Mouse (Mus musculus) MEL (cell line): Measurements from ENCODE around the gene Pou4f2. TPM values are rescaled to one million over a fixed set of nuclear protein-coding genes. Genes with fewer than 3 reads are reported as not detected.

Experiments used
- DNase-seq: peaks from one replicate; pipeline ENCODE4 v3.0.0; 2011; ENCODE audit warnings: low read depth, low spot score
- H3K27ac ChIP-seq: 2 replicates; pipeline ENCODE4 v1.5.1; 2012; ENCODE audit warnings: low read depth, mild to moderate bottlenecking, control low read depth, low read length, moderate library complexity; ENCODE audit not compliant: control insufficient read depth
- H3K27me3 ChIP-seq, 2 experiments: fragments of 150-350 bp in 1 of 2; sonication (generic) in 1 of 2; 2 replicates each; pipeline ENCODE4 v1.6.1; 2012; ENCODE audit warnings: low read length in 2 of 2, mild to moderate bottlenecking in 2 of 2, improper control_type of control experiment in 1 of 2, moderate library complexity in 1 of 2; ENCODE audit not compliant: insufficient read depth in 2 of 2, control insufficient read depth in 1 of 2
- H3K36me3 ChIP-seq, 2 experiments: 2 replicates each; pipeline ENCODE4 v1.6.1; 2012 to 2014; ENCODE audit warnings: low read length in 2 of 2, improper control_type of control experiment in 1 of 2, inconsistent platforms in 1 of 2, mild to moderate bottlenecking in 1 of 2; ENCODE audit not compliant: insufficient read depth in 2 of 2, control insufficient read depth in 1 of 2
- H3K4me1 ChIP-seq, 2 experiments: fragments of 150-350 bp in 1 of 2; sonication (generic) in 1 of 2; 2 replicates each; pipeline ENCODE4 v1.6.1; 2012; ENCODE audit warnings: low read length in 2 of 2, improper control_type of control experiment in 1 of 2, mild to moderate bottlenecking in 1 of 2; ENCODE audit not compliant: insufficient read depth in 2 of 2, control insufficient read depth in 1 of 2
- H3K4me3 ChIP-seq, 2 experiments: fragments of 150-350 bp in 1 of 2; sonication (generic) in 1 of 2; 2 replicates each; pipeline ENCODE4 v1.5.1; 2012; ENCODE audit warnings: low read depth in 2 of 2, low read length in 2 of 2, mild to moderate bottlenecking in 2 of 2, moderate library complexity in 2 of 2, control low read depth in 1 of 2, improper control_type of control experiment in 1 of 2; ENCODE audit not compliant: control insufficient read depth in 1 of 2, insufficient read depth in 1 of 2
- H3K79me2 ChIP-seq: 2 replicates; pipeline ENCODE4 v1.6.1; 2012; ENCODE audit warnings: mild to moderate bottlenecking, low read length, moderate library complexity; ENCODE audit not compliant: control insufficient read depth, poor library complexity, insufficient read depth
- H3K9ac ChIP-seq: 2 replicates; pipeline ENCODE4 v1.6.1; 2012; ENCODE audit warnings: low read depth, mild to moderate bottlenecking, control low read depth, low read length, moderate library complexity; ENCODE audit not compliant: control insufficient read depth, poor library complexity, severe bottlenecking
- H3K9me3 ChIP-seq: fragments of 150-350 bp; sonication (generic); replicated peaks from 2 replicates; pipeline ENCODE4 v1.6.1; 2012; ENCODE audit warnings: mild to moderate bottlenecking, low read length, improper control_type of control experiment, moderate library complexity; ENCODE audit not compliant: insufficient read depth
- CHD2 ChIP-seq: IDR thresholded peaks from 2 replicates; pipeline ENCODE4 v1.6.1; 2011; ENCODE audit warnings: low read length, improper control_type of control experiment
- ELF1 ChIP-seq: IDR thresholded peaks from 2 replicates; pipeline ENCODE4 v1.6.1; 2014; ENCODE audit warnings: low read depth, mild to moderate bottlenecking, inconsistent platforms, low read length, improper control_type of control experiment, moderate library complexity
- EP300 ChIP-seq, 2 experiments: IDR thresholded peaks; 2 replicates each; pipeline ENCODE4 v1.6.1; 2011; ENCODE audit warnings: improper control_type of control experiment in 2 of 2, low read length in 2 of 2, low read depth in 1 of 2, mild to moderate bottlenecking in 1 of 2
- GABPA ChIP-seq: IDR thresholded peaks from 2 replicates; pipeline ENCODE4 v1.6.1; 2012; ENCODE audit warnings: low read depth, mild to moderate bottlenecking, inconsistent platforms, low read length, improper control_type of control experiment, moderate library complexity
- GATA1 ChIP-seq: IDR thresholded peaks from 2 replicates; pipeline ENCODE4 v1.6.1; 2011; ENCODE audit warnings: low read depth, low read length, improper control_type of control experiment
- HCFC1 ChIP-seq: IDR thresholded peaks from 2 replicates; pipeline ENCODE4 v1.6.1; 2012; ENCODE audit warnings: low read depth, mild to moderate bottlenecking, inconsistent platforms, low read length, improper control_type of control experiment, moderate library complexity
- JUND ChIP-seq: IDR thresholded peaks from 2 replicates; pipeline ENCODE4 v1.6.1; 2011; ENCODE audit warnings: low read depth, mild to moderate bottlenecking, improper control_type of control experiment, low read length
- KAT2A ChIP-seq: conservative IDR thresholded peaks from 2 replicates; pipeline ENCODE4 v1.6.1; 2012; ENCODE audit warnings: low read depth, low read length, improper control_type of control experiment, inconsistent platforms
- MAX ChIP-seq: IDR thresholded peaks from 2 replicates; pipeline ENCODE4 v1.6.1; 2011; ENCODE audit warnings: low read length, improper control_type of control experiment
- MAZ ChIP-seq: IDR thresholded peaks from 2 replicates; pipeline ENCODE4 v1.6.1; 2012; ENCODE audit warnings: low read depth, mild to moderate bottlenecking, inconsistent platforms, low read length, improper control_type of control experiment
- NRF1 ChIP-seq: IDR thresholded peaks from 2 replicates; pipeline ENCODE4 v1.6.1; 2014; ENCODE audit warnings: low read depth, mild to moderate bottlenecking, inconsistent platforms, low read length, improper control_type of control experiment, moderate library complexity; ENCODE audit not compliant: poor library complexity, insufficient read depth, severe bottlenecking
- POLR2AphosphoS2 ChIP-seq: IDR thresholded peaks from 2 replicates; pipeline ENCODE4 v1.6.1; 2011; ENCODE audit warnings: low read length, improper control_type of control experiment
- RCOR1 ChIP-seq: IDR thresholded peaks from 2 replicates; pipeline ENCODE4 v1.6.1; 2012; ENCODE audit warnings: low read depth, mild to moderate bottlenecking, inconsistent platforms, low read length, improper control_type of control experiment
- SMC3 ChIP-seq: IDR thresholded peaks from 2 replicates; pipeline ENCODE4 v1.6.1; 2011; ENCODE audit warnings: low read depth, low read length, improper control_type of control experiment
- TCF12 ChIP-seq: IDR thresholded peaks from 2 replicates; pipeline ENCODE4 v1.6.1; 2014; ENCODE audit warnings: low read depth, mild to moderate bottlenecking, inconsistent platforms, low read length, improper control_type of control experiment, moderate library complexity
- USF2 ChIP-seq, 2 experiments: IDR thresholded peaks; 2 replicates each; pipeline ENCODE4 v1.6.1; 2011 to 2012; ENCODE audit warnings: improper control_type of control experiment in 2 of 2, low read length in 2 of 2, borderline replicate concordance in 1 of 2, inconsistent platforms in 1 of 2, low read depth in 1 of 2, mild to moderate bottlenecking in 1 of 2; ENCODE audit not compliant: insufficient read depth in 1 of 2
- ZC3H11A ChIP-seq: IDR thresholded peaks from 2 replicates; pipeline ENCODE4 v1.6.1; 2012; ENCODE audit warnings: low read depth, mild to moderate bottlenecking, inconsistent platforms, low read length, improper control_type of control experiment
- ZMIZ1 ChIP-seq: IDR thresholded peaks from 2 replicates; pipeline ENCODE4 v1.6.1; 2012; ENCODE audit warnings: low read depth, mild to moderate bottlenecking, inconsistent platforms, low read length, improper control_type of control experiment, moderate library complexity
- polyA plus RNA-seq, 2 experiments: library from polyadenylated mRNA; stranded (reverse) in 1 of 2; unstranded in 1 of 2; fragments of >175 nt in 1 of 2; fragments of >200 nt in 1 of 2; gene quantifications; 2 replicates each; pipeline versions ENCODE4 v1.2.1 to v1.2.4; 2012; ENCODE audit warnings: low replicate concordance in 2 of 2, low read depth in 1 of 2; ENCODE audit not compliant: insufficient read length in 2 of 2, insufficient read depth in 1 of 2, missing spikeins in 1 of 2
- total RNA-seq: library from RNA; depleted of rRNA; stranded (reverse); fragments of 300-350 nt; gene quantifications from 2 replicates; pipeline ENCODE4 v1.2.3, GENCODE M21; 2012

The Pou4f2 gene
- total and polyA plus RNA-seq, 3 experiments, result not detected

- no peak overlapping the region for H3K9ac ChIP-seq
- no peak for TF ChIP-seq TCF12
- TF ChIP-seq JUND, result no peak
- no peak for TF ChIP-seq GATA1
- no peak for TF ChIP-seq MAZ
- TF ChIP-seq CHD2, result no peak
- TF ChIP-seq KAT2A, result no peak
- no peak for TF ChIP-seq SMC3
- TF ChIP-seq NRF1, result no peak
- no peak for TF ChIP-seq HCFC1
- no peak for TF ChIP-seq RCOR1
- TF ChIP-seq POLR2AphosphoS2, result no peak
- no peak for TF ChIP-seq EP300 (IDR thresholded peaks at IDR 0.05; ENCODE audit: low read depth in 1 of 2, low read length in 2 of 2)
- no peak for TF ChIP-seq ZMIZ1
- no peak for TF ChIP-seq USF2 (IDR thresholded peaks at IDR 0.05; ENCODE audit: borderline replicate concordance in 1 of 2, insufficient read depth in 1 of 2, low read depth in 1 of 2, low read length in 2 of 2)
- no peak for TF ChIP-seq ZC3H11A
- TF ChIP-seq MAX, result no peak
- TF ChIP-seq, all 39 proteins: peak for 0
- Histone ChIP-seq H3K79me2 (no peaks in the 10 kb centered on the region), H3K27me3 (no peaks in the 10 kb centered on the region), H3K4me1 (no peaks in the 10 kb centered on the region), H3K36me3 (no peaks in the 10 kb centered on the region), H3K27ac (no peak overlapping the region), H3K4me3 (no peak overlapping the region), H3K9me3 (no peaks in the 10 kb centered on the region)
- DNase-seq, result peak; percentile 46
Measured at GRCm38 (mm10) chr8:78431356-78431755, 5.1 kb downstream of the Pou4f2 start.

DNA sequence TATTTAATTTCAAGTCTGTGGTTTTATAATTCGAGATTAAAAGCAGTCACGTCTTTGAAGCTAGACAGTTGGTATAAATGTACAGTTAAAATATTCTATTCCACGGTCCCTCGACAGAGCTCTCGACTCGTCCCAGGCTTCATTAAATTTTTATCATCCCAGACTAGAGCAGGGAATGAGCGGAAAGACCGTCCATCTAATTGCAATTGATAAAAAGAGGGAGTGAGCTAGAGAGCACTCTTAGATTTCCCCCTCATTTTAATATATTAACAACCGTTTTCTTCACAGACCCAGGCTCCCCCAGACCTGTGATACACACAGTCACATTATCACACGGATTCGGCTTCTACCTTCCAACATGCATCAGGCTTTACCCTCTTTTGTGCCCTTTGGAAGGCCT, 8.3 kb downstream of the Pou4f2 start:
- H3K4me3 ChIP-seq, result no peak overlapping the region
- no peaks in the 10 kb centered on the region for H3K79me2 ChIP-seq
- H3K27ac ChIP-seq, result no peak overlapping the region
- no peaks in the 10 kb centered on the region for H3K27me3 ChIP-seq
- no peaks in the 10 kb centered on the region for H3K4me1 ChIP-seq
- DNase-seq, result no peak
- TF ChIP-seq CHD2, result no peak
- no peak for TF ChIP-seq TCF12
- TF ChIP-seq GABPA, result no peak
- no peak for TF ChIP-seq ELF1
- H3K36me3 ChIP-seq, result no peaks in the 10 kb centered on the region
- no peaks in the 10 kb centered on the region for H3K9me3 ChIP-seq
- H3K9ac ChIP-seq, result no peak overlapping the region
